Mouse (Mus musculus) stomach, postnatal 0 days (tissue): ENCODE measurements around the gene Kcnc3.

Experiments used
- CTCF ChIP-seq: IDR thresholded peaks from 2 replicates; pipeline ENCODE4 v1.5.1; 2016; ENCODE audit warnings: antibody characterized with exemption, low read depth, mild to moderate bottlenecking, moderate library complexity
- EP300 ChIP-seq: optimal IDR thresholded peaks from 2 replicates; pipeline ENCODE3; 2016; ENCODE audit warnings: antibody characterized with exemption

DNA sequence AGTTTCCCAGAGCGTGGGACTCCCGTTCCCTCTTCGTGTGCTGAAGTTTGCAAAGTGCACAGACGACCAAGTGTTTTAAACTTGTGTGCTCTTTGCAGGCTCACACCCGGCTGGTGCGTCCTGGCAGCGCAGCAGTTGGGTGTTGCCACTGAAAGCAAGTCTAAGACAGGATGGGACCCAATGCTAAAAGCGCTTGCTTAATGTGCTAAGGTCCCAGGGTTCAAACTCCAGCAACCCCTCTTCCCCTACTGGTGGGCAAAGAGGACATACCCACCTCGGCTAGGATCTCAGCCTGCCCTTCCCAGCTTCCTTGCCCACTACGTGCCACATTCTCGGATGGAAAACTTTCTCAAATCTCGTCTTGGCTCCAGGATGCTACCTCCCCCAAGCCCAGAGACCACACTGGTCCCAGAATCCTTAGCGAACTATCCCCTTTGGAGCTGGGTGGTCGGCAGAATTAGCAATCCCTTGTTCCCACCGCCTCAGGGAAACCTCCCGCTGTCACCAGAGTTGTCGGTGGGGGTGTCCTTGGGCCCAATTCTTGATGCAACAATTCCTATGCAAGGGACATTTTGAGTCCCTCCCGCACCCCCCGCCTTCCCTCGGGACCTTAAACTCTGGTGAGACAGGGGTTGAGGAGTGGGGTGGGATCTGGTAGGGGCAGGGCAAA, 12.9 kb downstream of the Kcnc3 start:
- no peak for TF ChIP-seq CTCF
- TF ChIP-seq EP300: no peak
